Mouse (Mus musculus) CH12F3 (cell line): Measurements from ENCODE around the gene Atp4b.
"Not testable (repeated sequence)": the region's sequence is repeated elsewhere in the genome, so short reads cannot be mapped to it uniquely, and the experiment has no call there.

ENCODE experiments used
- in situ Hi-C: fragments of 300-500 bp; cut with MboI; formaldehyde crosslinking; loops from 2 replicates; pipeline ENCODE4 v1.14.3; 2020; ENCODE audit warnings: low sequenced_read_pairs

Atp4b gene

GRCm38 (mm10) chr8:13386366-13386765 is 10.3 kb downstream of the Atp4b start:
- in situ Hi-C loops = no loop called here

GRCm38 (mm10) chr8:13382999-13383398 is 13.6 kb downstream of the Atp4b start:
- in situ Hi-C loops = no loop called here

GRCm38 (mm10) chr8:13382536-13382935 is 14.1 kb downstream of the Atp4b start:
- in situ Hi-C loops = no loop called here

DNA sequence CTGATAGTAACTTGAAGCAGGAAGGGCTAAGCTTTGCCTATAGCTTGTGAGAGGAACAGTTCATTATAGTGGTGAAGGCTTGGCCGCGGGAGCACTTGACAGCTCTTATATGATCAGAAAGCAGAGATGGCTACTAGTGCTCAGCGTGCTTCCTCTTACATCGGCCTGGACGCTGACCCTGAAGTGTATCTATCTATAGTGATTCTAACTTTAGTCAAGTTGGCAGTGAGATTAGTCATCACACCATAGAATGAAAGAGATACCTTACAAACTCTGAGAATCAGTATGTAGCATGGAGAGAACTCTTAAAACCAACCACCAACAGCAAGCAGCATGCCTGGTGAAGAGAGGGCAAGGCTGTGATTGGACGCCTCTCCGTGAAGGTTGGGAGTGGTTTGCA is 15.0 kb downstream of the Atp4b start:
- in situ Hi-C loops = no loop called here

DNA sequence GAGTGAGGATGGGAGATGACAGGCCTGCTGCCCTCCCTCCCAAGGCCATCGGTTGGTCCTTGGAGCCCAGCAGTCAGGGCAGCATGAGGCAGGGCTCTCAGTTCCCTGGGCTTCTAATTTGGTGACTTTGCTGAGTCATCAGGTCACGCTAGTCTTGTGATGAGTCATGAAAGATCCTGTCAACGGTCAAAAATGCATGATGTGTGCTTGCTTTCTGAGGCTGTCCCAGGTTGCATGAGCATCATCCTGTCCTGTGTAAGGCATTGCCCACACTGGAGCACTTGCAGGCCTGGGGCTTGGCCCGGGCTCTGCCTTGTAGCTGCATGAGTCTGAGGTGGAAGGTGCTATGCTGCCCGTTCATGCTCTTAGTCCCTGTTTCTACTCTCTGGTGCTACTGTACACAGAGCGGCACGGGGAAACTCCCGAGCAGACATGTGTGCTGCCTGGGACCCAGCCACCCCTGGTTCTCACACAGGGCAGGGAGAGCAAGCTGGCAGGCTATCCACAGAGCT is 23.4 kb downstream of the Atp4b start:
- in situ Hi-C loops = no loop called here

DNA sequence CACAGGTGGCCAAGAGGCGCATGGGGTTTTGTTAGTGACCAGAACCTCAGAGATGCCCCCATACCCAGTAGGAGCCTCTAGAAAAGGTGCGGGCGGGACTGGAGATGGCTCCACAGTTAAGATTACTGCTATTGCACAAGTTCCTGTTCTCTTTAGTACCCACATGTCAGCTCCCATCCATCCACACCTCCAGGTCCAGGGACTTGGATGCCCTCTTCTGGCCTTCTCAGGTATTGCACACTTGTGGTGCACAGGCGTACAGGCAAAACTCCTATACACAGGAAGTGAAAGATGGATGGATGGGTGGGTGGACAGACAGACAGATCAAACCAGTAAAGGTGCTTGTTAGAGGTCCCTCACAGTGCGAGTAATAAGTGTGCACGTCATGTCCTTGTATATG is 34.8 kb downstream of the Atp4b start:
- in situ Hi-C loops = no loop called here

DNA sequence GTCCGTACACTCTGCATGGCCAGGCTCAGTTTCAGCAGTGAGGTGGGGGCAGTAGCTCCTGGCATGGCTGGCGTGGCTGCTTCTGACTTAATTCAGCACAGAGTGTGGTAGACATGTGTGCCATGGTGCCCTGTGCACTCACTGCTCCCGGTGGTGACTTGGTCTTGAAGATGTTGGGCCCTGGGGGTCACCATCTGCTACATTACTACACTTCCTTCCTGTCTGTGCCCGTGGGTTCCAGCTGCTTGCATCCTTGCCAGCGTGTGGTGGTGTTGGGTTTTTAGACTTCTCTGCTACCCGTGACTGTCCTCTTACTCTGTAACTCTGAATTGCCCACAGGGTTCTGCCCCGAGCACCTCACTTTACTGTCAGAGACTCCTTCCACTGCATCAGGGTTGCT is 36.4 kb downstream of the Atp4b start:
- in situ Hi-C loops = no loop called here

DNA sequence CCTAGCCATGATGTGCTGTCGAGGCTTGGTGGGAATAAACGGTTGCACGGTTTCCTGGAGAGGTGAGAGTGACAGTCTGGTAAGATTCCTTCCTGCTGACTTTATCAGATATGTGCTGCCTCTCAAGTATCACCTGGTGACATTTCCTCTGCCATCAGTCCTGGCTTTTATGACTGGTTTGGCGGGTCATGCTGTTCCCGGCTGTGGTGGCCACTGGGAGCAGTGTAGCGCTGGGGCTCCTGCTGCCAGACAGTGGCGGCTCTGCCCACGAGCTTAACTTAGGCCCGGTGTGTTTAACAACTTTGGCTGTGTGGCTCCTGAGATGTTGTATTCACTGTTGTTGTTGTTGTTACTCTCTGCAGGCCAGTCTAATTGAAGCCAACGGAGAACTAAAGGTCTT is 39.9 kb downstream of the Atp4b start:
- in situ Hi-C loops = no loop called here

DNA sequence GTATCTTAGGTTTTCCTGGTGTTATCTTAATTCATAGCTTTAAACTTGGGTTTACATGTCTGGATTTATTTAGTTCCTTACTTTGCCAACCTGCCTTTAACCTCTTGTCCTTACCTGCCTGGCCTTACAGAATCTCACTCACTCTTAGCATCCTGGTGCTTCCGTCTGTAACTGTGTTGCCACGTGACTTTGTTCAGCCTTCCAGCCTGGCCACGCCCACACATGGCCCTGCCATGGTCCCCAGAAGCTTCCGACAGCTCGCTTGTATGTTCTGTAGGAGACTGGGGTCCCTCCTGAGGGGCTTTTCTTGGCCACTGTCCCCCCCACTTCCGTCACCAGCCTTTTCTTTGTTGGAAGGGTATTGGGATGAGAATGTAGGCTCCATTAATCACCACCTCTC is 40.4 kb downstream of the Atp4b start:
- in situ Hi-C loops = no loop called here

- in situ Hi-C loops = no loop called here
Observed at GRCm38 (mm10) chr8:13353883-13354282, 42.7 kb downstream of the Atp4b start.

DNA sequence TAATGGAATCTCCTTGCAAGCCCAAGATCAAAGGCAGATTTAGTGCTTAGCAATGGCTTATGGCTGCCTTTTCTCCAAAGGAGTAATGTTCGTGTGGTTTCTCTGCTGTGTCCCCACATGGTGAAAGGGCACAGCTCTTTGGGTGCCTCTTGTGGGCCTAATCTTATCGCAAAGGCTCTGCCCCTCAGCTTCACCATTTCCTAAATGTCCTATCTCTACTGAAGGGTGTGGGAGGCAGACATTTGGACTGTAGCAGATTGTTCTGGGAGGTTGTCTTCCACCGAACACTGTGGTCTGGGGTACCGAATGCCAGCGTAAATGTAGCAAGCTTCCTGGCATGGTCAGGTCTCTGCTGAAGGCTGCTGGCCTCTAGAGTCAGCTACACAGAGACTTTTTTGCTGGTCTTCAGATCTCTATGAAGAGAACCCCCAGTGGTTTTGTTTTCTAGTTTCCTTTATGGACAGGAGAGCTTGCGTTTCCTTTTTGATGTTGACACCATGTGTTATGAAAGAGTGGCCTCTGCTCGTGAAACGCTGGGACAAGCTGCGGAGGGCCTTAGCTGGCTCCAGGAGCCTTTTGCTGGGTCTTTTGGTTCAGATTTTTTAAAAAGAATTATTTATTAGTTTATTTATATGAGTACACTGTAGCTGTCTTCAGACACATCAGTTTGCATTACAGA is 43.3 kb downstream of the Atp4b start:
- in situ Hi-C loops = no loop called here

GRCm38 (mm10) chr8:13352601-13353000 is 44.0 kb downstream of the Atp4b start:
- in situ Hi-C loops = no loop called here

DNA sequence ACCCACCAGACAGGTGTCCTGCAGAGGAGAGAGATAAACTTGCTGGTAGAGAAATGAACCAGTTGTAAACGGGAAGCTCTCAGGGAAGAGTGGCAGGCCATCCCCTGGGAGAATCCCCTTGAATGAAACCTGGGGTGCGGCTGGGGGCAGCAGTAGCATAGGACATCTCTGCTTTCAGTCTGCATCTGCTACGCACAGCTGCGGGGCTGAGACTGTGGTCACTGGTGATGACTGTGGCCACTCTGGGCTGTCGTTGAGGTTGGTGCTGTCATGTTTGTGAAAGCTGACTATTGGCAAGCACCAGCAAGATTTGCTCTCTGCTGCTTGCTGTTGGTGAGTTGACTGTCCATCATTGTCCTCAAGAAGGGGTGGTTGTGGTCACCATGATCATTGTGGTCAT is 45.0 kb downstream of the Atp4b start:
- in situ Hi-C loops = no loop called here

GRCm38 (mm10) chr8:13350052-13350451 is 46.6 kb downstream of the Atp4b start:
- in situ Hi-C loops = no loop called here

DNA sequence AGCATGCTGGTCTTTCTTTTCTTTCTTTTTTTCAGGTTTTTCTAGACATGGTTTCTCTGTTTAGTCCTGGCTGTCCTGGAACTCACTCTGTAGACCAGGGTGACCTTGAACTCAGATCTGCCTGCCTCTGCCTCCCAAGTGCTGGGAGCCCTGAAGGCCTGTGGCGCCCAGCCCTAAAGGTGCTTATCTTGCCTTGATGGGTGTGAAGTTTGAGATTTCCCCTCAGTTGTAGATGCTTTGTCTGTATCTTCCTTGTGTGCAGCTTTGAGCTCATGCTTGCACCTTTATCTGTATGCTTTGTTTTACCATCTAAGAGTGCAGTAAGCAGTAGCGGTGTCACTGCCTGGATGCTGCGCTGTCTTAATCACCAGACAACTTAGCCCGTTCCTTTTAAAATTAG is 53.5 kb downstream of the Atp4b start:
- in situ Hi-C loops = no loop called here

GRCm38 (mm10) chr8:13342340-13342739 is 54.3 kb downstream of the Atp4b start:
- in situ Hi-C loops = no loop called here

DNA sequence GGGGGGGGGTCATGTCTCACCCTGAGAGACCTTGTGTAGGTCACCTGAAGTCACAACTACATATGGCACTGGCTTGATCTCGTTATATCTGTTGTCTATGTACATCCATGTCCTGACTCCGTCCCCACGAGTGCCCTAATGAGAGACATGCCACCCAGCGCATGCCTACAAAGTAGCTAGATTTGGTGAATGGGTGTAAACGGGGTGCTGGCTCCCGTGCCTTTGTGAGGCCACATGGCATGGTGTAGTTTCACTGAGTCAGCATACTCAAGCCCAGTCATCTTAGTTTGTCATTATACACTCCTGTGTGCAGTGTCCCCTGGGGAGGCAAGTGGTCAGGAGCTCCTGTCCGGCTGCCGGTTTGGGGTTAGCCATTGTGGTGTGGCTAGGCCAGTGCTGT is 56.0 kb downstream of the Atp4b start:
- in situ Hi-C loops = no loop called here

- in situ Hi-C loops = no loop called here
Observed at GRCm38 (mm10) chr8:13339646-13339990, 57.0 kb downstream of the Atp4b start.

DNA sequence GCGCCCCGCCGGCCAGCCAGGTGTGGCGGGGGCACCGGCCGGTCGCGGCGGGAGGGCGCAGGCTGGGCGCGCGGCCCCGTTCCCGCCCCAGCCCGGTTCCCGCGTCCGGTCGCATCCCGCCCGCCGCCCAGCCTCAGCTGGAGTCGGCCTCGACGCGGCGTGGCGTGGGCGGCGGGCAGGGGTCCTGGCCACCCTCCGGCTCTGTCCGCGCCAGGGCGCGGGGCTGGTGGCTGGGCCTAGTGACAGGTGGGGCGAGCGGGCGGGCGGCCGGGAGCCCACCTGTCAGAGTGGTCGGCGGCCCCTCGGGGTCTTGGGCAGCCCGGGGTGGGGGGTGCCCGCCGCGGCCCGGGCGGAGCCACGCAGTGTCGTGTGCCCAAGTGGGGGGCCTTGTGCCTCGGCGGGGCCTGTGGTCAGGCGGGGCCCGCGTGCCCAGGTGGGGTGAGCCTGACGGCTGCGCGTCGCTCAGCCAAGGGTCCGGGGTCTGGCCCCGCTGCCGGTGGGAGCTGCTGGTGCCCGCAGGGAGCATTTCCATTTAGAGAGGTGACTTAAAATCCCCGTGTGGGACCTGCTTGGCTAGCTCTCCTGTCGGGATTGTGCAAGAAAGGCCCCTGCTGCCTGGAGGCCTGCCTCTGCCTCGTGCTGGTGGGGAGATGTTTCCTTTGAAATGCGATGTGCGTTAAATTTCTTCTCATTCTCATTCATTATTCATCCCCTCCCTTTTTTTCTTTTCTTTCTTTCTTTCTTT is 57.6 kb downstream of the Atp4b start:
- in situ Hi-C loops = no loop called here

DNA sequence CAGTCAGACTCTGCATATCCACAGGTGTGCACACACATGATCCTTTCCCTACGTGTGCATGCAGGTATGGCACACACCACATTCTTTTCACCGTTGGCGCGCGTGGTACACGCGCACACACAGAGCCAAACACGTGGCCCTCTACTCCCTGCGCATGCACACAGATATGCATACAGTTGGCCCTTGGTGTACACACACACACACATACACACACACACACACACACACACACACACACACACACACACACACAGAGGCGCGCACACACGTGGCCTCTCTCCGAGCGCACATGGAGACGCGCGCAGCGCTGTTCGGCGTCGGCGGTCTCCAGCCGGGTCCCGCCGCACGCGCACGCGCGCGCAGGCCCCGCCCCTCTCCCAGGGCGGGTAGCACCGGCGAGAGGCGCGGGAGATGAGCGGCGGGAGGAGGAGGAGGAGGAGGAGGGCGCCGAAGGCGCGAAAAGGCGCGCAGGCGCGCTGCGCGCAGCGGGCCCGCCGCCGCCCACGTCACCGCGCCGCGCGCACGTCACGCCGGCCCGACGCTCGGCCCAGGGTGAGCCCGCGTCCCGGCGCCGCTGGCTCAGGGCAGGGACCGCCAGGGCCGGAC is 58.3 kb downstream of the Atp4b start, which contains the start of gene Tfdp1:
Tfdp1 (plus strand) TSS at position 497 of the 606 bp plus-strand sequence.
- in situ Hi-C loops = no loop called here

DNA sequence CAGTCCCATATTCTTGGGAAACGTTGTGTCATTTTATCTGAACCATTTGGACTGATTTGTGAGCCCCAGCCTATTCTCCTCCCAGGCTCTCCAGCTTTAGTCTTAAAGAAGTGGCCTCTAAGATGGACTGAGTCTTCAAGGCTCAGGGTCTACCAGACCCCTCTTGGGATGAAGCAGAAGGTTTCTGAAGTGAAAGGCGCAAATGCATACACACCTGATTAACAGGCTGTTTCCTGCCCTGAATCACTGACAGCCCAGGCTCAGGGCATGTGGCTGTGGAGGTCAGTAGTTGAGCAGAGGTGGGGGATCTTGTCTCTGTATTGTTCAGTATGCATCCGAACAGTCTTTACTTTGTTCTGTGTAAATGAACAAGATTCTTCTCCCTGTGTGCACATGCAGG is 58.9 kb downstream of the Atp4b start:
- in situ Hi-C loops = no loop called here

DNA sequence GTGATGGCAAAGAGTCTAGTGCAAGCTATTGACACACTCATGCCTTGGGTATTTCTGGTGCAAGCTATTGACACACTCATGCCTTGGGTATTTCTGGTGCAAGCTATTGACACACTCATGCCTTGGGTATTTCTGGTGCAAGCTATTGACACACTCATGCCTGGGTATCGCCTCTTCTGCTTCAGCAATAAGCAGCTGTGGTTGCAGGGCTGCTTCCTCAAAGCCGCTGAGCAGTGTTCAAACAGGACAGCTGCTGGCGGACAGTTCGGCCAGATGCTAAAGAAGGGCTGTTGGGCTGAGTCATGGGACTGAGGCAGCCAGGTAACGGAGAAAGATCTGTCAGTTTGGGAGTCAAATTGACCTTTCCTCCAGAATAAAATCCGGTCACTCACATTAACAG is 59.4 kb downstream of the Atp4b start:
- in situ Hi-C loops = not testable (repeated sequence)
